Mouse (Mus musculus): Measurements from ENCODE around the gene 2310003L06Rik.

The 2310003L06Rik gene

DNA sequence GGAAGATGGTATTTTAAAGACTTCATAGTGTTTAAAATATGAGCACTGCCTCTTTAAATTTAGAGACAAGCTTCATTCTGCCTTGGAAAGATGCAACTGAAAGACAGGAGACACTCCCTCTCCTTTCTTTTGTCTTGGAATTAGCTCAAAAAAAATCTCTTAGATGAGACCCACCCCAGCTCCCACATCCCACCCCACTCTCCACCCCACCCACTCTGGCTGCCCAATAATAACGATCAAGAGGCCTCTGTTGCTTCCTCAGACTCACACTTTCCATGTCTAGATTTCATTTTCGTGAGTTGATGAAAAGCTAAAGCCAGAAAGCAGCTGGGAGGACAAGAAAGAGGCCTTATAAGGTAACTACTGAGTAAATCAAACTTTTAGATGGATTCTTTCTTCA, at the start of gene 2310003L06Rik, which contains the start of gene Gm28434:
TSS of gene 2310003L06Rik (plus strand) at position 259 of the 400 bp plus-strand sequence.
TSS of gene Gm28434 (plus strand) at position 317 of the 400 bp plus-strand sequence.
- DNase-seq, result no peak

DNA sequence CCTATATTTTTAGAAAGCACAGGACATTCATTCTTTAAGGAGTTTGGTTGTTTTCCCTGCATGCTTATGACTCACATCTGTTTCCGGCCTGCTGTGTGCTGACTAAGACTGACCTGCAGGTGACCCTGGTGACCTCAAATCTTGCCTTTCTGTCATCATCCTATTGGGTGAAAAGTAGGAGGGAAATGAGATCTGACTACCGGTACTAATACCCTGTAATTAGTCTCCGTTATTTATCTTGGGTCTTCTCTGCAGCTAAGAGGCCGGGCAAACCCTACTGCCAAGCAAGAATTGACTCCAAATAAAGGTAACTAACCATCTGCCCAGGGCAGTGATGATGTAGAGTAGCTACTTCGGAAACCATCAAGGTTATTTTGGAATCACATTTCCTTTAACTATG, 43.9 kb upstream of the 2310003L06Rik start, which contains the start of gene Csn3:
TSS of gene Csn3 (plus strand) at position 208 of the 400 bp plus-strand sequence.
- no peak for DNase-seq

DNA sequence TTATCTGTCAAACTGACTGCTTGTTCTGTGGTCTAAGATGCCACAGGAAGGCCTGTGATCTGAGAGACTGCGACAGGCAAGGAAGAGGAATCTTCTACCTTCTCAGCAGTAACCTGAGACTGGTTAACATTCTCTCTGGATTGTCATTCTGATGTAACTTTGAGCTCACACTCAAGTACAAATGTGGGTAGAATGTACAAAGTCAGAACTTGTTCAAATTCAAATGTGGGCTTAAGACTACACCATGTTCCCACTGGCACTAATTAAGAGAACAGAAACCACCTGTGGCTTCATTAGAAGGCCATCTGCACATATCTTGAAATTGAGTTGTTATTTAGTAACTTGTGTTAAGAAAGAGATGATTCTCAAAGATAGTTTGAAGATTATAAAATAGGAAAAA, 37.7 kb upstream of the 2310003L06Rik start:
- DNase-seq, result no peak

DNA sequence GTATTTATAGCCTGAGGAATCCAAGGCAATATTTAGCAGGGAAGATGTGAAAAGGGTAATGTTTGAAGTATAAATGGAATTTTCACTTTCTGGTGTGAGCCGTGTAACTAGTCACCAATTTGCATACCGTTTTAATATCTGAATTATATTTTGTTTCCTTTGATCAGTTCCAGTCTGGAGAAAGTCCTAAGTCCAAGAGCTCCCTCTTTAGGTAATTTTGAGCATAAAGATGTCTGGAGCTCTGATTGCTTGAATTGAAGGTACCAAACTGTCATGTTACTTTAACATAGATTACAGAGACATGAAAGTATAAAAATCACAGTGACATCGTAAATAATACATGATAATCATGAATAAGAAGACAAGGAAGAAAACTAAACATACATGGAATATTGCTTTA, 28.5 kb upstream of the 2310003L06Rik start:
- DNase-seq, result no peak

DNA sequence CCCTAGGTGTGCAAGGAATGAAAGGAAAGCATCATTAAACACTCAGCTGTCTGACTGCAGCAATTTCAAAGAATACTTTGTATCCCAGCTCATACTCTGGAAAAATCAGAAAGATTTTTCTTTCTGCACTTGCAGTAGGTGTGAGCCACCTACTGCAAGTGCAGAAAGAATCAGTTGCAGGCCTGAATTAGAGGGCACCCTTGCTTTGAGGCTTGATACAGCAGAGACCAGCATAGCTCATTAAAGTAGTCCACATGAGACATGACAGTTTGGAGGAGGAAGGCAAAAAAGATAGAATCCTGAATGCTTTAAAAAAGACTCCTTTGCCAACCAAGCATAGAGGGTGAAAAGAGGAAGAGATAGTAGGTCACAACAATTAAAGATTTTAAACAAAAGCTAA, 26.7 kb upstream of the 2310003L06Rik start:
- DNase-seq, result no peak

DNA sequence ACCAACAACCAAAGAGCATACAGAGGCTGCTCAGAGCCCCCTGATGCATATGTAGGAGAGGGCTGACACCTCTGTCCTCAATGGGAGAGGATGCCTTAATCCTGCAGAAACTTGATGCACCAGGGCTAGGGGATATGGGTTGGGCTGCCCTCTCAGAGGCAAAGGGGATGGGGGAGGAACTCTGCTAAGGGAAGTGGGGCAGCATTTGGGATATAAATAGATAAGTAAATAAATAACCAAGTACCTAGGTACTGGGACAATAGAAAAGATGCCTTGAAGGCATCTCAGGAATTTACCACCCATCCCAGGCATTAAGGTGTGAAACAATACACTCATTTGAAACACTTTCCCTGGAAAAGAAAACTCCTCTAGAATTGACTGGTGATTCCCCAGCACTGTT, 17.4 kb upstream of the 2310003L06Rik start:
- no peak for DNase-seq

DNA sequence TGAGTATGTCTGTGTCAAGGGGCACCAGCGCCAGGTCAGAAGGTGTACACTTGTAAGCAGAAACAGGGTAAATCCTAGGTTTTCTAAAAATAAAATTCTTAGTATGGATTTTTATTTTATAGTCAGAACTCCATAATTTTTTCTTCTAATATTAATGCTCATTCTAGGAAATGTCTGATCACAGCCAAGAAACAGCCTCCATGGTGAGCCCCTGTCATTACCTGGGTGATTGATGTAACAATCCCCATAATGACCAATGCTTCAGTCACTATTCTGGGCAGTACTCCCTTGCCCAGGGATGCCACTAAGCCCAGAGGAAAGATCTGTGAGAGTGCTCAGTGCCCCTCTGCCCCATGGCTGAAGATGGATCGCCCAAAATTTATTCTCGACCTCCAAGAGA, 9.9 kb downstream of the 2310003L06Rik start, which contains the start of gene Cabs1:
TSS of gene Cabs1 (plus strand) at position 301 of the 400 bp plus-strand sequence.
- no peak for DNase-seq

DNA sequence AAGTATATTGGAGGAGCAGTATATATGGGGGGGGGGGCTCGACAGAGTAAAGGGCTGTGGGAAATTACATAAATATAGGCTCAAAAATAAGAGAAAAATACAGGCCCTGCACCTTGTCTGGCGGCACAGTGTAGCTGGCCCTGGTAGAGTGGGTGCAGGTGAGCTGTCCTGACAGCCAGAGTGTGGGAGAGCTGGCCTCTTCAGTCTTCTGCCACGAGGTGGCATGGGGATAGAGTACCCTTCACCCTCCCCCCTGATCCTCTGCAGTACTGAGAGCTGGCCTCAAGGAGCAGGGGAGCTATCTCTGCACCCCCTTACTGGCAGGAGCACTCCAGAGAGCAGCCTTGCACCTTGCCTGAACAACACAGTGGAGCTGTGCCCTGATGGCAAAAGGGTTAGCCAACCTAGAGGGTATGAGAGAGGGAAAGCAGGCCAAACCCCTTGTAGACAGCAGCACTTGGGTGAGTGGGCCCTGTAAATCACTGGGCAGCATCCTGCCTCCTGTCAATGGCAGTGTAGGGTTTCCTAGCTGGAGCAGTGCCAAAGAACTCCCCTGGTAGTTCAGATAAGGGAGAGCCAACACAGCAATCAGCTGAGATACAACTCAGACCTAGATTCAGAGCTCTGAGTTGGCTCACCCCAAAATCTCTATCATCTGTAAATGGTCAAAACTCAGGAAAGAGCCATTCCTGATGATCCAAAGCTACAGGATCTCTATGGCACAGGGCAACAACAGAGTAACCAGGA, 13.4 kb downstream of the 2310003L06Rik start:
- no peak for DNase-seq

DNA sequence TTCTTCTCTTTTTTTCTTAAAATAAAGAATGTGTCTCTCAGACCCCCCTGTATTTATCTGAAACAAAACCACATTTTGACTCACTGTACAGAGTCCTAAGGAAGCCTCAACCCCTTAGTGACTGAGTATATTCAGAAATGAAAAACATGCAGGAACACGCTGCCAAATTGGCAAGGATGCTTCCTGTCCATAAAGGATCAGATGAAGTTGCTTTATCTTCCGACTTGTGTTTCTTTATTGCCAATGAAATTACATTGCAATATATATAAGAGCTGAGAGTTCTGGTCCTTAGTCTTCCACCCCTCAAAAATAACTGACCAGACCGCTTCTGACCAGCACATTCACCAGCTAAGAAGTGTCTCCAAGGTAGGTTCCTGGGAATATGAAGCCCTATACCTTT, 33.0 kb downstream of the 2310003L06Rik start, which contains the start of gene Smr3a:
TSS of gene Smr3a (plus strand) at position 301 of the 400 bp plus-strand sequence.
- DNase-seq, result no peak

DNA sequence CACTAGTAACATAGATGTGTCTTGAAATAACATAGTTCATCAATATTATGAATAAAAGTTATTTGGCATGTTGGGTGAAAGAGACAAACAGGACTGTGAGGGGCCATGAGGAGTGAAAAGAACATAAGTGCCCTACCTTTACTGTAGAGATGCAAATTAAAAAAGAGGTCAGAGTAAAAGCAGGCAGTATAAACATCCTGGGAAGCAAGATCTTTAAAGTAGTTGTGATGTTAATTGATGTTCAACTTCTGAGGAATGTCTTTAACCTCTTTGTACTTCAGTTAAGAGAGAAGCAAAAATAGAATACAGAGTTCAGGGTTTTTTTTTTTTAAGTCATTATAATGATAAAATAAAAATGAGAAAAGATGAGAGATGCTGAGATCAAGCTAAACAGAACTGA, 36.0 kb downstream of the 2310003L06Rik start:
- no peak for DNase-seq
